ENCODE assay signal across 35 mouse cellular contexts in the genomic region with DNA sequence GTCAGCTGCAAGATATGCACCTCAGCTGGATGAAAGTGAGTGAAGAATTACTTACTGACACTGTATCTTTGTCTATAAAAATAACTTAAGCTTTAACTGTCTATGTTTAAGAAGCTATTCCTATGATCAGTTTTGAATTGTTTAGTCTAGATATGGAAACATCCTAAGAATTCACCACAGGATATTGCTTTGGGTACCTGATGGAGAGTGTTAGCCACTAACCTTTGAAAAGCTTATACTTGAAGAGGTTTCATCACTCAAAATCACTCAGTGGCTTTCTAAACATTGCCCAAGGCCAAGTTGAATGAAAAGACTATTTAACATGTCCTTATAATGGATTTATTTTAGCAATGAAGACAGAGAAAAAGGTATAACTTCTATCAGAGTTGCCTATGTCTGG.
"Had no signal": no experiment of that assay in that cellular context is flagged by ENCODE, and none has a peak within 500 bp of the region (broad histone marks: within the 10 kb centered on the region; RNA-seq: fewer than 3 reads in every experiment).

No protein-coding gene starts in this region.

- H3K9ac ChIP-seq: heart, embryonic 12.5 days; heart, embryonic 13.5 days; heart, embryonic 15.5 days; hindbrain, embryonic 12.5 days; hindbrain, embryonic 13.5 days; hindbrain, embryonic 14.5 days; hindbrain, embryonic 15.5 days; intestine, embryonic 15.5 days; kidney, embryonic 15.5 days had no signal

- H3K4me3 ChIP-seq: heart, embryonic 12.5 days; heart, embryonic 13.5 days; heart, embryonic 15.5 days; hindbrain, embryonic 10.5 days; hindbrain, embryonic 12.5 days; hindbrain, embryonic 13.5 days; hindbrain, embryonic 15.5 days; intestine, embryonic 15.5 days; kidney, embryonic 15.5 days; layer of hippocampus, adult 2 months; left cerebral cortex, adult 2 months had no signal

- H3K27ac ChIP-seq: heart, embryonic 13.5 days; heart, embryonic 15.5 days; hindbrain, embryonic 10.5 days; hindbrain, embryonic 12.5 days; hindbrain, embryonic 13.5 days; hindbrain, embryonic 14.5 days; hindbrain, embryonic 15.5 days; hindbrain, postnatal 0 days; intestine, embryonic 15.5 days; kidney, embryonic 15.5 days; kidney, postnatal 0 days; layer of hippocampus, adult 2 months; left cerebral cortex, adult 2 months had no signal

- H3K36me3 ChIP-seq: heart, embryonic 12.5 days; heart, embryonic 13.5 days; heart, embryonic 15.5 days; hindbrain, embryonic 10.5 days; hindbrain, embryonic 12.5 days; hindbrain, embryonic 13.5 days; hindbrain, embryonic 15.5 days; intestine, embryonic 15.5 days; kidney, embryonic 15.5 days had no signal

- ATAC-seq: hindbrain, embryonic 16.5 days; hindbrain, postnatal 0 days; inflammation-experienced regulatory T-cells, adult 6 months; intestine, embryonic 15.5 days; intestine, embryonic 16.5 days; intestine, postnatal 0 days had no signal

- H3K27me3 ChIP-seq: heart, embryonic 12.5 days; heart, embryonic 13.5 days; heart, embryonic 15.5 days; hindbrain, embryonic 12.5 days; hindbrain, embryonic 13.5 days; hindbrain, embryonic 15.5 days; intestine, embryonic 15.5 days; kidney, embryonic 15.5 days had no signal

- H3K9me3 ChIP-seq: heart, embryonic 12.5 days; heart, embryonic 13.5 days; heart, embryonic 15.5 days; hindbrain, embryonic 10.5 days; hindbrain, embryonic 12.5 days; hindbrain, embryonic 13.5 days; hindbrain, embryonic 15.5 days; intestine, embryonic 15.5 days; kidney, embryonic 15.5 days had no signal

- H3K4me2 ChIP-seq: heart, embryonic 11.5 days; heart, embryonic 12.5 days; heart, embryonic 13.5 days; heart, embryonic 15.5 days; hindbrain, embryonic 12.5 days; hindbrain, embryonic 13.5 days; hindbrain, embryonic 14.5 days; hindbrain, embryonic 15.5 days; intestine, embryonic 15.5 days; kidney, embryonic 15.5 days had no signal

- DNase-seq: heart, postnatal 10 days; heart, postnatal 14 days; heart, postnatal 36 days; heart, postnatal 4 days; kidney, adult 11 months; kidney, adult 18-20 months; kidney, adult 2 months; kidney, adult 8-10 months; kidney, adult 9 months; kidney, postnatal 10 days; kidney, postnatal 14 days; kidney, postnatal 25 days; kidney, postnatal 36 days; kidney, postnatal 4 days; layer of hippocampus, adult 9-11 months; layer of hippocampus, postnatal 36 days had no signal

- H3K4me1 ChIP-seq: heart, embryonic 12.5 days; heart, embryonic 13.5 days; heart, embryonic 15.5 days; hindbrain, embryonic 10.5 days; hindbrain, embryonic 12.5 days; hindbrain, embryonic 13.5 days; hindbrain, embryonic 15.5 days; intestine, embryonic 15.5 days; kidney, embryonic 15.5 days had no signal
